Mouse (Mus musculus) heart, embryonic 12.5 days (tissue): ENCODE results near the gene Cnih4. TPM values are rescaled to one million over a fixed set of nuclear protein-coding genes. Genes with fewer than 3 reads are reported as not detected.
A peak's percentile ranks its signal among the peaks of the same experiment; 100 is the strongest.

ENCODE experiments used
- ATAC-seq: fragments of 200-750 bp; cut with Nextera tagmentation; 2 replicates; pipeline ENCODE4 v1.8.0; 2017; ENCODE audit warnings: moderate TSS enrichment, moderate library complexity; ENCODE audit not compliant: insufficient number of reproducible peaks, low FRiP score
- H3K27ac ChIP-seq: fragments of 300-500 bp; sonication (generic); 2 replicates; pipeline ENCODE4 v1.5.1; 2016; ENCODE audit warnings: mild to moderate bottlenecking, moderate library complexity; ENCODE audit not compliant: poor library complexity, severe bottlenecking
- H3K27me3 ChIP-seq: fragments of 300-500 bp; sonication (generic); replicated peaks from 2 replicates; pipeline ENCODE4 v1.6.1; 2016; ENCODE audit warnings: mild to moderate bottlenecking, moderate library complexity
- H3K36me3 ChIP-seq: fragments of 300-500 bp; sonication (generic); 2 replicates; pipeline ENCODE4 v1.6.1; 2016; ENCODE audit warnings: mild to moderate bottlenecking, moderate library complexity
- H3K4me1 ChIP-seq: fragments of 300-500 bp; sonication (generic); replicated peaks from 2 replicates; pipeline ENCODE4 v1.6.1; 2016; ENCODE audit warnings: mild to moderate bottlenecking
- H3K4me2 ChIP-seq: fragments of 300-500 bp; sonication (generic); 2 replicates; pipeline ENCODE4 v1.6.1; 2016; ENCODE audit warnings: mild to moderate bottlenecking, moderate library complexity
- H3K4me3 ChIP-seq: fragments of 300-500 bp; sonication (generic); 2 replicates; pipeline ENCODE4 v1.5.1; 2016; ENCODE audit warnings: mild to moderate bottlenecking
- H3K9ac ChIP-seq: fragments of 300-500 bp; sonication (generic); 2 replicates; pipeline ENCODE4 v1.6.1; 2016; ENCODE audit warnings: mild to moderate bottlenecking, moderate library complexity
- H3K9me3 ChIP-seq: fragments of 300-500 bp; sonication (generic); replicated peaks from 2 replicates; pipeline ENCODE4 v1.6.1; 2016; ENCODE audit warnings: mild to moderate bottlenecking, moderate library complexity
- WGBS: fragments of 180-500 bp; shearing (Covaris S2); methylation state at CpG from one replicate; pipeline ENCODE4 v1.1.7; 2016; 5-methylcytosine and 5-hydroxymethylcytosine counted together
- polyA plus RNA-seq: library from polyadenylated mRNA; unstranded; fragments of >200 nt; fragmentation: Nextera tagmentation; extraction: Ambion mirVana; gene quantifications from 2 replicates; pipeline ENCODE4 v1.2.1, GENCODE M21; 2016

Gene Cnih4
- polyA plus RNA-seq, 1 experiment from 2014 or later, result 130 TPM

- H3K27me3 ChIP-seq, result no peaks in the 10 kb centered on the region
- H3K9ac ChIP-seq, result no peak overlapping the region
- H3K4me1 ChIP-seq, result peaks cover 17% of the 10 kb centered on the region
- peaks cover 4% of the 10 kb centered on the region for H3K36me3 ChIP-seq
- no peaks in the 10 kb centered on the region for H3K9me3 ChIP-seq
- no peak for ATAC-seq
- no peak overlapping the region for H3K4me3 ChIP-seq
- 66% methylated on average over 3 of the region's 3 CpGs for WGBS
- H3K27ac ChIP-seq, result no peak overlapping the region
- H3K4me2 ChIP-seq, result no peak overlapping the region
These were observed 5.0 kb downstream of the Cnih4 start for GRCm38 (mm10) chr1:181149373-181150017.

- H3K36me3 ChIP-seq, result peaks cover 14% of the 10 kb centered on the region
- no peaks in the 10 kb centered on the region for H3K27me3 ChIP-seq
- no peak overlapping the region for H3K4me2 ChIP-seq
- 67% methylated on average over 3 of the region's 3 CpGs for WGBS
- H3K4me1 ChIP-seq, result peaks cover 12% of the 10 kb centered on the region
- no peak overlapping the region for H3K9ac ChIP-seq
- no peak overlapping the region for H3K27ac ChIP-seq
- H3K4me3 ChIP-seq, result peak overlapping the region; percentile 76; the same call in 1 of the 2 replicates
- no peaks in the 10 kb centered on the region for H3K9me3 ChIP-seq
- ATAC-seq, result peak; percentile 3; the same call in 1 of the 2 replicates
These were observed 5.9 kb downstream of the Cnih4 start for GRCm38 (mm10) chr1:181150431-181150826.

- Histone ChIP-seq H3K4me2 (peak overlapping the region; percentile 75), H3K9ac (peak overlapping the region; percentile 96), H3K4me1 (peaks cover 12% of the 10 kb centered on the region), H3K9me3 (no peaks in the 10 kb centered on the region), H3K4me3 (peak overlapping the region; percentile 76), H3K27ac (peak overlapping the region; percentile 86), H3K27me3 (no peaks in the 10 kb centered on the region), H3K36me3 (peaks cover 19% of the 10 kb centered on the region)
- ATAC-seq, result peak; percentile 88
- under 1% methylated on average over 42 of the region's 59 CpGs for WGBS
These were observed 6.5 kb downstream of the Cnih4 start for GRCm38 (mm10) chr1:181150827-181151534.

- peak overlapping the region; percentile 76 for H3K4me3 ChIP-seq
- ATAC-seq, result no peak
- peak overlapping the region; percentile 75 for H3K4me2 ChIP-seq
- H3K27me3 ChIP-seq, result no peaks in the 10 kb centered on the region
- H3K9me3 ChIP-seq, result no peaks in the 10 kb centered on the region
- peak overlapping the region; percentile 96 for H3K9ac ChIP-seq
- H3K4me1 ChIP-seq, result peaks cover 12% of the 10 kb centered on the region
- H3K27ac ChIP-seq, result 0 out of 2 replicates have a peak overlapping the region, but pooled peaks have one; percentile 86
- 36% methylated on average over 5 of the region's 5 CpGs for WGBS
- H3K36me3 ChIP-seq, result peaks cover 21% of the 10 kb centered on the region
These were observed 7.0 kb downstream of the Cnih4 start for GRCm38 (mm10) chr1:181151541-181151940.

- H3K4me2 ChIP-seq, result no peak overlapping the region
- no peak overlapping the region for H3K9ac ChIP-seq
- no peaks in the 10 kb centered on the region for H3K4me1 ChIP-seq
- ATAC-seq, result no peak
- H3K27me3 ChIP-seq, result no peaks in the 10 kb centered on the region
- no peak overlapping the region for H3K4me3 ChIP-seq
- 83% methylated on average over 2 of the region's 2 CpGs for WGBS
- no peak overlapping the region for H3K27ac ChIP-seq
- H3K9me3 ChIP-seq, result no peaks in the 10 kb centered on the region
- H3K36me3 ChIP-seq, result peaks cover 83% of the 10 kb centered on the region
These were observed 23.3 kb downstream of the Cnih4 start for GRCm38 (mm10) chr1:181167816-181168215.

GRCm38 (mm10) chr1:181168377-181168776, 23.9 kb downstream of the Cnih4 start:
- H3K27me3 ChIP-seq, result no peaks in the 10 kb centered on the region
- no peaks in the 10 kb centered on the region for H3K9me3 ChIP-seq
- H3K4me2 ChIP-seq, result no peak overlapping the region
- no peak overlapping the region for H3K9ac ChIP-seq
- H3K36me3 ChIP-seq, result peaks cover 77% of the 10 kb centered on the region
- 0 out of 2 replicates have a peak, but pooled peaks have one; percentile 42 for ATAC-seq
- WGBS, result 61% methylated on average over 3 of the region's 3 CpGs
- no peak overlapping the region for H3K27ac ChIP-seq
- no peak overlapping the region for H3K4me3 ChIP-seq
- H3K4me1 ChIP-seq, result no peaks in the 10 kb centered on the region

- Histone ChIP-seq H3K4me1 (no peaks in the 10 kb centered on the region), H3K4me2 (no peak overlapping the region), H3K9me3 (no peaks in the 10 kb centered on the region), H3K4me3 (no peak overlapping the region), H3K27ac (no peak overlapping the region), H3K9ac (no peak overlapping the region), H3K36me3 (peaks cover 72% of the 10 kb centered on the region), H3K27me3 (no peaks in the 10 kb centered on the region)
- 78% methylated on average over 8 of the region's 8 CpGs for WGBS
- ATAC-seq, result no peak
These were observed 25.7 kb downstream of the Cnih4 start for GRCm38 (mm10) chr1:181170210-181170609.

- WGBS, result 83% methylated on average over 4 of the region's 4 CpGs
- Histone ChIP-seq H3K27ac (no peak overlapping the region), H3K4me1 (no peaks in the 10 kb centered on the region; the same call in 1 of the 2 replicates)
These were observed 44.4 kb downstream of the Cnih4 start for GRCm38 (mm10) chr1:181188925-181189324.

GRCm38 (mm10) chr1:181199446-181199845, 55.0 kb downstream of the Cnih4 start:
- no peak for ATAC-seq
- H3K27me3 ChIP-seq, result no peaks in the 10 kb centered on the region
- peaks cover 79% of the 10 kb centered on the region for H3K36me3 ChIP-seq
- WGBS, result 90% methylated on average over 4 of the region's 4 CpGs
- no peak overlapping the region for H3K4me3 ChIP-seq
- H3K9ac ChIP-seq, result no peak overlapping the region
- no peaks in the 10 kb centered on the region for H3K9me3 ChIP-seq
- no peaks in the 10 kb centered on the region for H3K4me1 ChIP-seq
- H3K4me2 ChIP-seq, result no peak overlapping the region
- no peak overlapping the region for H3K27ac ChIP-seq

More at GRCm38 (mm10) chr1:181188925-181189324, 44.4 kb downstream of the Cnih4 start:
- H3K9ac ChIP-seq, result no peak overlapping the region
- ATAC-seq, result no peak
- no peak overlapping the region for H3K4me3 ChIP-seq
- no peaks in the 10 kb centered on the region for H3K9me3 ChIP-seq
- H3K27me3 ChIP-seq, result no peaks in the 10 kb centered on the region
- H3K36me3 ChIP-seq, result peaks cover 81% of the 10 kb centered on the region
- no peak overlapping the region for H3K4me2 ChIP-seq

GRCm38 (mm10) chr1:181210147-181210546, 65.7 kb downstream of the Cnih4 start:
- H3K27me3 ChIP-seq, result no peaks in the 10 kb centered on the region
- peaks cover 23% of the 10 kb centered on the region for H3K36me3 ChIP-seq
- peak overlapping the region; percentile 98 for H3K9ac ChIP-seq
- 10% methylated on average over 4 of the region's 4 CpGs for WGBS
- H3K27ac ChIP-seq, result peak overlapping the region; percentile 98
- peaks cover 21% of the 10 kb centered on the region for H3K4me1 ChIP-seq
- peak overlapping the region; percentile 92 for H3K4me2 ChIP-seq
- ATAC-seq, result no peak
- no peaks in the 10 kb centered on the region for H3K9me3 ChIP-seq
- peak overlapping the region; percentile 98 for H3K4me3 ChIP-seq

GRCm38 (mm10) chr1:181210601-181211402, 66.3 kb downstream of the Cnih4 start:
- Histone ChIP-seq H3K27ac (peak overlapping the region; percentile 98), H3K27me3 (no peaks in the 10 kb centered on the region), H3K36me3 (peaks cover 19% of the 10 kb centered on the region), H3K4me2 (peak overlapping the region; percentile 92), H3K9ac (peak overlapping the region; percentile 98), H3K4me1 (peaks cover 21% of the 10 kb centered on the region), H3K9me3 (no peaks in the 10 kb centered on the region), H3K4me3 (peak overlapping the region; percentile 98)
- WGBS, result under 1% methylated on average over 44 of the region's 56 CpGs
- ATAC-seq, result peak; percentile 49
